Mouse (Mus musculus) layer of hippocampus, adult 9-11 months (tissue): ENCODE data around the gene Kcnmb4.

Source experiments
- DNase-seq: peaks from one replicate; pipeline ENCODE4 v3.0.0; 2022

Kcnmb4 gene

DNA sequence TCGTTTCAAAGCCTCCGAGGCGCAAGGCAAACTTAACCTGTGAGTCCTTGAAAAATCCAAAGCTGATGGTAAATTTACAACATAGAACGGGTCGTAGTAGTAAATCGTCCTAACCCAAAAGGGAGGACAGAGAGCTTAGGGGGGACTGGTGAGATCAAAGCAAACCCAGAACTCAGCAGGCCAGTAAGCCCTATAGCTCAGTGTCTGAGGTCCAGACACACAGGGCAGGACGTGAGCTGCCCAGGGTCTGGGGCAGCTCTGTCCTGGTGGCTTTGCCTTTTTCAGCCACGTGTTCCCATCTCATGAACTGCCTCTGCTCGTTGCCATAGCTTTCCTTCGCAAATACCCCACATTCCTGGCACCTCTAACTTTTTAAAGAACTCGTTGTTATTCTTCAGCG is 75.7 kb downstream of the Kcnmb4 start:
- DNase-seq, result no peak

DNA sequence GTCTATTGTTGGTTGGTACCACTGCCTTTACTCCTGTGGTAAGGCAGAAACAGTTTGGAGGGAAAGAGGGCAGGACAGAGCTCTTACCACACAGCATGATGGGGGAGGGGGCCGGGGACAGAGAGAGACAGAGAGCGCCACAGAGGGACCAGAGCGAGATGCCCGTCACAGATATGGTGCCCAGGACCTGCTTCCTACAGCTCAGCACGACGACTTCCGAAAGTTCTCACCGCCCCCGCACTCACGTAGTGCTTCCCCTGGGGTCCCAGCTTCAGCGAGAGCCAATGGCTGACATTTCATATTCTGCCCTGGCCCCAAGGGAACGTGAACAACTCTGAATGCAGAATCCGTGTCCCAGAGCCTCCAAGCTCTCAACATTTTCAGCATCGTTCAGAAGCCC is 76.1 kb downstream of the Kcnmb4 start:
- no peak for DNase-seq

DNA sequence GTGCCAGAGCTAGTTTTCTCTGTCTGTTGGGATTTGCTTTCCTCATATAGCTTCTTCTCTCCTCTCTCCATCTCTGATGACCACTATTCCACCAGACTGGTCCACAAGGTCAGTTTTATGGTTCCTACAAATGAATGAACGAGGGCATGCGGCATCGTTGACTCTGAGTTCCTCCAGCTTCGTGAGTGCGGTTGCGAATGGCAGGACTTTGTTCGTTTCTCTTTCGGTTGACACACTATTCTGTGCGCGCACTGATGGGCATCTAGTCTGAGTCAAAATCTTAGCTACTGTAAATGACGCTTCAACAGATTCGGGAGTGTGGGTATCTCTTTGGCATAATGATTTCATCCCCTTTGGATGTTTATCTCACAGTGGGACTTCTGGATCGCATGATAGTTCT is 76.7 kb downstream of the Kcnmb4 start:
- DNase-seq, result no peak

DNA sequence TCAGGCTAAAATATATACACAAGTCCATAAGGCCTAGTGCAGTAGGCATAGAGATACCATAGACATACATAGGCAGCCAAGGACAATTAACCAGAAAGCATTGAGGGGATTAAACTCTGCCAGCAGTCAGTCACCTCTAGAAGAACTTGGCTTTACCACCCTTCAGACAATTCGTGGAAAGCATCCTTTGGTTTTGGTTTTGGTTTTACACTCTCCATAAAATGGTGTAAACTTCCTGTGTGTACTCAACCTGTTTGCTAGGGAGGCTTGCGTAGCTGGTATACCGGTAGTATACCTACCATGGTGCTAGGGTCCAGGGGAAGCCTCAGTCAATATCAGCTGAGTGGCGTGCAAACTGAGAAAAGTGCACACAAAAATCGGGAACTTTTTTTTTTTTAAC is 77.4 kb downstream of the Kcnmb4 start:
- DNase-seq, result no peak

DNA sequence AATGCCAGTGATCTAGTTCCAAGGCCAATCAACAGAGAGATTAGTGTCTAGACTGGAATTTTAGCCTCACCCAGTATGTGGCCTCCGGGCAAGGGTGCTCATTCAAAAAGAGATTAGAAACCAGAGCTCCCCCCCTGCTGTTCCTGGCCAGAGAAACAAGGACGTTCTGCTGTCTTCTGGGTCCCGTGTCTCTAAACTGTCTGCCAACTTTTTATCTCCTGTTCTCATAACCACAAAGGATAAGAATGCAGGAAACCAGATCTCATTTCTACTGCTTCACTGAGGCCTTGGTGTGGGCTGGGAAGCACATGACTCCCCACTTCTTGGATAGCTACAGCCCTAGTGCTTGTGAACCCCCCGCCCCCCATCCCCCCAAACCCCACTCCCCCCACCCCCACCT is 79.1 kb downstream of the Kcnmb4 start:
- DNase-seq, result no peak

DNA sequence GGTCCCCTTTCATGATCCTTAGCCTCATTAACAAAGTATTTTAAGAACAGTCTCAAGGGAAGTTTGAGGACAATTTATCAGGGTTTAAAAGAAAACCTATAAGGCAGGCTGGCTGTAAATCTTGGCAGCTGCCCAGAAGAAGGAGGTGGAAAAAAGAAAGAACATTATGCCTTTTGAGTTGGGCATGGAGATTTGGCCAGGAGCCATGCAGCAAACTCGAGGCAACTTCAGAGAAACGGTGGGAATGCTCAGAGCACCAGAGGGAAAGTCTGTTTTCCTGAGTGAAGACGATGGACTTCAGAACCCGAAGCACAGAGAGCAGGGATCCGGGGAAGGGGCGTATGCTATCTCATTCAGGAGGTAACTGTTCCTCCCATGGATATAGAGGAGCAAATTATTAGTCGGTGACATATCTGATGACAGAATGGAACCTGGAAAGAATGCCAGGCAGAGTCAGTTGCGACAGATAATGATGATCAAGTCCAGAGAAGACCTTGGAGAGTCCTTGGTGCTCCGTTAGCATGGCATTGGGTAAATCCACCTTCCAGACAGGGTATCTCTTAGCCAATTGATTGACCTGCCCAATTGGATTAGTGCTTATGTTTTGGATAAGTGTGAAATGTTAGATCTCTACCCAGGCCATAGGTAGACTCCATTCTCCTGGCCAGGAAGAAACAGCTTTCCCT is 79.7 kb downstream of the Kcnmb4 start:
- DNase-seq, result no peak

DNA sequence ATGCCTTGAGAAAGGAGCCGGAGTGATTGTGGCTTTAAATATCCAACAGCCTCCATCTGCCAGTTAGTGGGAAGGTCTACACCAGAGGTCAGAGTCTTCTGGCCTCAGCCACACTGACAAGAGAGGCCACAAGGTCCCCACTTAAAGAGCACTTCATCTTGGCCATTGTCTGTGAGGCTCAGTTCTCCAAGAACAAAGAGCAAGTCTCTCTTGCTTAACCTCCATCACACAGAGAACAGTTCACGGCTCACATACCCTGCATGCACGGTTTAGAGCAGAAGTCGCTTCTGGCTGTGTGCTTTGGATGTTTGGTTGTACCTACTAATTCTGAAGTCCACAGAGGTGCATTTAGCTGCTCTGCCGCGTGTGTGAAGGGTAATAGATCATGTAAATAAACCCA is 84.8 kb downstream of the Kcnmb4 start:
- DNase-seq, result no peak

DNA sequence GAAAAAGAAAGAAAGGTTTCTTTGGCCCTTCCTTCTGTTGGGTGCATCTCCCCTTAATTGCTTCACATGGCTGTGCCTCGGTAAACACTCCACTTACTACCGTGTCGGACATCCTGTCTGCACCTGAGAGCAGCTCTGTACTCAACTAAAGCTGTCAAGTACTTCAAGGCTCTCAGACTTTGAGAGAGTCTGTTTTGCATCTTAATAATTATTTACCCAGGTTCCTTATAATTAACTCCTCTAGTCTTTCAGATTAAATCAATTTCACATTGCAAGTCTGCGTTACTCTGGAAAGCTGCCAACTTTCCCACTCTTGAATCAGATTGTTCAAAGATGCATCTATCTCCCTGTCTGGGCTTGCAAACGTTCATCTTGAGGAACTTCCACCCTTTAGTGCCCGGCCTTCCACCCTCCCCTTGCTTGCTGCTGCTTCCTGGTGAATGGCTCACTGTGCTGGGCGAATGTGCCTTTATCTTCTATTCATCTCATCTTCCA is 87.2 kb downstream of the Kcnmb4 start:
- DNase-seq, result no peak

DNA sequence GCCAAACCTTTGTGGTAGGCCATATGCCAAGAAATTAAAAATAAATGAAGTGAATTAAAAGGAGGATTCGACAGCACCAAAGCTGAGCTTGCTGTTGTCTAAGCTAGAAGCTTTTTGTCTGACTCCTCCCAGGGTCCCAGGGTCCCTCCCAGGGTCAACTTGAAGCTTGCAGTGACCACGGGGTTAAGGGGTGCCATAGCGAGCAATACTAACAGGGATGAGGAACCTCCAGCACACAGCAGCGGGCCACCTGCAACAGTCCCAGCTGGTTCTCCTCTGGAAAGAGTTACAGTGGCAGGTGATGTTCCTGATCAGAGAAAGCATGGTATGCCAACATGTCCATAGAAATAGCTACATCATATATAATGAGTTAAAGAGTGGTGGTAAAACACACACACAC is 89.3 kb downstream of the Kcnmb4 start:
- DNase-seq, result no peak

DNA sequence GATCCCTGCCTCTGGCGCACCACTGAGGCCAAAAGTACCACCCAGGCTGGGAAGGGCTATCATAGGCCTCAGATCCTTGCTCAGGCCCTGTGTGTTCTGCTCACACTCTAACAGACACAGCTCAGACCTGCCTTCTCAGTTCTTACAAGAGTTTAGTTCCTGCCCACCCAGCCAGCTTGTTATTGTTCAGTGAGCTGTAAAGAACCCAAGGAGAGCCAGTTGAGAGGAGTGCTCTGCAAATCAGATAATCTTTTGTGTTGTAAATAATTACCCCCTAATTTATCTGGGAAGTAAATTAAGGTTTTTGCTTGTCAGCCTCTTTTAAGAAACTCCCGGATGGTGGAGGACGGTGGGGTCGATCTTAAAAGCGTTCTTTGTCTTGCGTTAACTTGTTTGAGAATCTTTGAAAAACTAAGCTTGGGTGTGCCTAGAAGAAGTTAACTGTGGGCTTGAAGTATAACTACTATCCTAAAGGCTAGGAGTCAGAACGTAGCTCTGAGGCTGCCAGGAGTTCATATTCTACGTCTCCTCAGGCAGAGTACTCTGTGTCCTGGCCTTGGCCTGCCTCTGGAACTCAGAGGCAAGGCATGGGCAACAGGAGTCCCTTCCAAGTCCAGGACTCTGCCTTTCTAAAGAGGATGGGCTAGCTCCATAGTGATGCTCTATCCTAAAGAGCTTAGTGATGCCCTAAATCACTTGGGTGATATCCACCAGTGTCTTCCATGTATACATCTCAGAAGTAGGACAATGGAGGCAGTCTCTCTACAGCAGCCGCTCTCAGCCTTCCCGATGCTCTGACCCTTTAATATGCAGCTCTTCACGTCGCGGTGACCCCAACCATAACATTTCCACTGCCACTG is 90.6 kb downstream of the Kcnmb4 start:
- DNase-seq, result no peak

DNA sequence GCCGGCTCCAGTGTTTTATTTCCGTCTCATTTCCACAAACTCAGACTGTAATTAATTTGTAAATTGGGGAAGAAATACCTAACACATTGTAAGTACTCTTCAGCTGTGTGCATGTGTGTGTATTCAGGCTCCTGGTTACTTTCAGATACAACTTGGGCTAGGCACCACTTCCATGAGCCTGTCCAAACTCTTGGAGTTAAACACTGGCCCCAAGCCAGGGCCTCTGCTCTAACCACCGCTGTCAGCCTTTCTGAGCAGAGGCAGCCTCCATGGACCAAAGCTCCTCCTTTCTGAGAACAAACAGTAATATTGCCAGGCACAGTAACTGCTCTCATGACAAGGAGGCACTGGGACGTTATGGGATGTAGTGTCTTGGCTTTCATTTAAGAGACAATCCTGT is 96.8 kb downstream of the Kcnmb4 start:
- DNase-seq, result no peak

DNA sequence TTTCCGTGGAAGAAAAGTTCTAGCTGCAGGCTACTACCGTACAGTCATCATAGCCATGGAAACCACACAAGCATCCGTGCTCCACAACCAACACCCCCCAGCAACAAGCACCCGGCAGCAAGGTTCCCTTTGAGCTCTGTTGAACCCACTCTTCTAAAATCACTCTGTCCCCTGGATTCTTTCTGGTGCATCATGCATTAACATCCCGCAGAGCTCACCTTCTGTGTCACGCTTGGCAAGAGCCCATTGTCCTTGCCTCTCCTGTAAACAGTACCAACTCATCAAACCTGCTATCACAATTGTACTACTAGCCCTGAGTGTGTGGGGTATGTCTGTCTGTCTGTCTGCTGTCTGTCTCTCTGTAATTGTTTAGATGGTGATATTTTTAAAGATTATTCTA is 99.6 kb downstream of the Kcnmb4 start:
- DNase-seq, result no peak

DNA sequence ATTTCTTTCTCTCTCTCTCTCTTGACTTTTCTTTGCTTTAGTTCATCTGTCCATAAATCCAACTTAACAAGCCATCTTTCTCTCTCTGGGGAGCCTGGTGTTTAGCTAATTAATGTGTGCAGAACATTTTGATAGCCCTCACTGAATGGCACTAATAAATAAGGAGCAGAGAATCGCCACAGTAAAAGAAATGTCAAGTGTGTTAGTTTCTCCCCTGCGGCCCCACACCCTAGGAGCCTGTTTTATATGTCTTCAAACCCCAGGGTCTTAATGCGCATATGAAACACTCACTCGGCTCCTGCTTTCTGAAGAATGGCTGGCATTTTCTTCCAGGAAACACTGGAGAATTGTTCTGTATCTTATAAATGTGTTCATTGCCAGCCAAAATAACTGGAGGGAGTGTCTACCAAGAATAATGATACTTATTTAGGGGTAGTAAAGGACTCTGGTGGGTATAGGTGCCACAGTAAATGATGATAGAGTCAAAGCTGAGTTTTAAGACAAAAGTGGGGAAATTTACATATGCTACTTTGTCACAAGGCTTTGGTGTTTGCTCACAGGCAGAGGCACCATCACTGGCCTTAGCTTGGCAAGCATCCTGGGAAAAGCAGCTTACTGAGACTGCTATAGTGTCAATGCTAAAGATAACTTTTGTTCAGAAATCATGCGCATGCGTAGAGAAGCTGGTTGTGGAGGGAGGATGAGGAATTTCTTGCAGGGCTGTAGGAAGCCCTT is 102.5 kb downstream of the Kcnmb4 start:
- DNase-seq, result no peak
